Mouse (Mus musculus) embryonic facial prominence, embryonic 10.5 days (tissue): ENCODE measurements around the gene Erap1. TPM values are rescaled to one million over a fixed set of nuclear protein-coding genes. Genes with fewer than 3 reads are reported as not detected.

Experiments used
- DNase-seq: peaks from one replicate; pipeline ENCODE4 v3.0.0-alpha.2; 2017; ENCODE audit warnings: low spot score
- H3K27ac ChIP-seq: fragments of 300-500 bp; sonication (generic); replicated peaks from 2 replicates; pipeline ENCODE4 v1.5.1; 2016; ENCODE audit warnings: mild to moderate bottlenecking
- H3K27me3 ChIP-seq: fragments of 300-500 bp; sonication (generic); replicated peaks from 2 replicates; pipeline ENCODE4 v1.6.1; 2016; ENCODE audit warnings: low read depth, mild to moderate bottlenecking; ENCODE audit not compliant: poor library complexity, severe bottlenecking
- H3K36me3 ChIP-seq: fragments of 300-500 bp; sonication (generic); replicated peaks from 2 replicates; pipeline ENCODE4 v1.6.1; 2016; ENCODE audit warnings: mild to moderate bottlenecking, moderate library complexity
- H3K4me1 ChIP-seq: fragments of 300-500 bp; sonication (generic); 2 replicates; pipeline ENCODE4 v1.6.1; 2016
- H3K4me3 ChIP-seq: fragments of 300-500 bp; sonication (generic); 2 replicates; pipeline ENCODE4 v1.5.1; 2016; ENCODE audit warnings: mild to moderate bottlenecking, moderate library complexity
- H3K9me3 ChIP-seq: fragments of 300-500 bp; sonication (generic); 2 replicates; pipeline ENCODE4 v1.6.1; 2016; ENCODE audit warnings: mild to moderate bottlenecking
- WGBS: fragments of 180-500 bp; shearing (Covaris S2); methylation state at CpG from one replicate; pipeline ENCODE4 v1.1.7; 2016; 5-methylcytosine and 5-hydroxymethylcytosine counted together
- polyA plus RNA-seq: library from polyadenylated mRNA; unstranded; fragments of >200 nt; fragmentation: Nextera tagmentation; extraction: Ambion mirVana; gene quantifications from 2 replicates; pipeline ENCODE4 v1.2.1, GENCODE M21; 2016

The Erap1 gene
- polyA plus RNA-seq, 1 experiment from 2014 or later, result 3.8 TPM

DNA sequence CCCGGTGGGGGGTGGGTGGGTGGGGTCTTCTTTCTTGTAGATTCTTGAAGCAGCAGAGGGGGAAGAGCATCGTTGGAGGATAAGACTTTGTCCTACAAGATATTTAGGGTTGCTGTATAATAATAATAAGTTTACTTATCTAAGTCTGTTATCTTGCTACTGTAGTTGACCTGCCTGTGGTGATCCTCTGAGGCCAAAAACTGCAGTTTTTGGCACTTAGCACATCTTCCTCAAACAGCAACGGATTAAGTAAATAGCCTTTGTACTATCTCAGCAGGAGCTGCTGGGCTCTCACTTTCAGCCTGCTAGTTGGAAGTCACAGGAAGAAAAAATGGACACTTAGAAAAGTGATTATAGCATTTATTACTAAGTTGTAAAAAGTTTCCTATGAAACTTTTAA lies 56.9 kb downstream of the Erap1 start:
- H3K9me3 ChIP-seq, result no peaks in the 10 kb centered on the region
- H3K27me3 ChIP-seq, result no peaks in the 10 kb centered on the region
- 0 out of 2 replicates have a peak, but pooled peaks cover 2% of the 10 kb centered on the region for H3K36me3 ChIP-seq
- no peak for DNase-seq
- H3K27ac ChIP-seq, result no peak overlapping the region
- 58% methylated on average over 3 of the region's 3 CpGs for WGBS
- no peaks in the 10 kb centered on the region for H3K4me1 ChIP-seq
- no peak overlapping the region for H3K4me3 ChIP-seq

- Histone ChIP-seq H3K9me3 (no peaks in the 10 kb centered on the region), H3K27me3 (no peaks in the 10 kb centered on the region), H3K4me3 (no peak overlapping the region), H3K27ac (no peak overlapping the region), H3K36me3 (peaks cover 6% of the 10 kb centered on the region; the same call in 1 of the 2 replicates), H3K4me1 (no peaks in the 10 kb centered on the region)
- WGBS, result 86% methylated on average over 2 of the region's 2 CpGs
- no peak for DNase-seq
These were observed 79.6 kb downstream of the Erap1 start for GRCm38 (mm10) chr13:74719002-74719401.

GRCm38 (mm10) chr13:74733726-74734125 lies 94.4 kb downstream of the Erap1 start:
- no peak overlapping the region for H3K4me3 ChIP-seq
- no peak for DNase-seq

GRCm38 (mm10) chr13:74735834-74736233 lies 96.5 kb downstream of the Erap1 start:
- H3K4me3 ChIP-seq, result no peak overlapping the region
- no peaks in the 10 kb centered on the region for H3K27me3 ChIP-seq
- peaks cover 21% of the 10 kb centered on the region for H3K36me3 ChIP-seq
- 86% methylated on average over 5 of the region's 5 CpGs for WGBS
- H3K9me3 ChIP-seq, result no peaks in the 10 kb centered on the region
- no peak for DNase-seq
- no peak overlapping the region for H3K27ac ChIP-seq
- H3K4me1 ChIP-seq, result no peaks in the 10 kb centered on the region

More at GRCm38 (mm10) chr13:74733726-74734125, 94.4 kb downstream of the Erap1 start:
- H3K36me3 ChIP-seq, result peaks cover 24% of the 10 kb centered on the region
- 94% methylated on average over 4 of the region's 4 CpGs for WGBS
- H3K4me1 ChIP-seq, result no peaks in the 10 kb centered on the region
- no peaks in the 10 kb centered on the region for H3K27me3 ChIP-seq
- no peak overlapping the region for H3K27ac ChIP-seq
- no peaks in the 10 kb centered on the region for H3K9me3 ChIP-seq

GRCm38 (mm10) chr13:74736396-74736795 lies 97.0 kb downstream of the Erap1 start:
- WGBS, result 89% methylated on average over 2 of the region's 2 CpGs
- no peak overlapping the region for H3K4me3 ChIP-seq
- H3K27ac ChIP-seq, result no peak overlapping the region
- H3K36me3 ChIP-seq, result peaks cover 20% of the 10 kb centered on the region
- H3K4me1 ChIP-seq, result no peaks in the 10 kb centered on the region
- H3K9me3 ChIP-seq, result no peaks in the 10 kb centered on the region
- no peak for DNase-seq
- H3K27me3 ChIP-seq, result no peaks in the 10 kb centered on the region

Other genes starting within 250 kb of the Erap1 start
- gene Zfp72, start 248.7 kb upstream of the Erap1 start, polyA plus RNA-seq, result 6.4 and 6.9 TPM in 2 replicates
- 88.2 and 91.3 TPM in 2 replicates for gene Ftl1-ps1, start 239.9 kb upstream of the Erap1 start, polyA plus RNA-seq
- 22.1 and 25.9 TPM in 2 replicates for gene Zfp825, start 145.6 kb upstream of the Erap1 start, polyA plus RNA-seq
- gene Cast, start 169.2 kb downstream of the Erap1 start, polyA plus RNA-seq, result 17.7 and 19.0 TPM in 2 replicates